Mouse (Mus musculus) spleen, embryonic (tissue): ENCODE data around the gene Slc35e1.

Source experiments
- CTCF ChIA-PET: fragments of 350-600 bp; sonication (Branson Sonifier 250); formaldehyde crosslinking; loops from one replicate; lab custom pipeline; 2022; lab: Charles Lee

Gene Slc35e1

GRCm38 (mm10) chr8:72487014-72487413, 5.4 kb downstream of the Slc35e1 start:
- CTCF ChIA-PET: no interaction called here

GRCm38 (mm10) chr8:72485456-72486199, 6.8 kb downstream of the Slc35e1 start:
- CTCF ChIA-PET: no interaction called here

GRCm38 (mm10) chr8:72474826-72475546, 17.4 kb downstream of the Slc35e1 start, which contains the start of gene Cherp:
Gene Cherp, minus strand, starts transcription at chr8:72475226.
- CTCF ChIA-PET: no interaction called here

- CTCF ChIA-PET: interaction anchor here (0.5 kb wide), 1 partner anchor 31 kb away, joined by 5 read pairs; no protein-coding TSS in a partner anchor
These were observed 21.7 kb downstream of the Slc35e1 start for GRCm38 (mm10) chr8:72470684-72471083.

- CTCF ChIA-PET: no interaction called here
These were observed 22.4 kb downstream of the Slc35e1 start for GRCm38 (mm10) chr8:72469984-72470383.

GRCm38 (mm10) chr8:72469243-72469642, 23.2 kb downstream of the Slc35e1 start:
- CTCF ChIA-PET: no interaction called here

GRCm38 (mm10) chr8:72464211-72464610, 28.2 kb downstream of the Slc35e1 start:
- CTCF ChIA-PET: no interaction called here

GRCm38 (mm10) chr8:72459881-72460533, 32.4 kb downstream of the Slc35e1 start:
- CTCF ChIA-PET: no interaction called here

GRCm38 (mm10) chr8:72458457-72458856, 34.0 kb downstream of the Slc35e1 start:
- CTCF ChIA-PET: no interaction called here

- CTCF ChIA-PET: no interaction called here
These were observed 34.6 kb downstream of the Slc35e1 start for GRCm38 (mm10) chr8:72457806-72458205.

GRCm38 (mm10) chr8:72455317-72455716, 37.1 kb downstream of the Slc35e1 start:
- CTCF ChIA-PET: no interaction called here

- CTCF ChIA-PET: no interaction called here
These were observed 38.5 kb downstream of the Slc35e1 start for GRCm38 (mm10) chr8:72453904-72454303.

- CTCF ChIA-PET: interaction anchor here (0.6 kb wide), 1 partner anchor 15 kb away, joined by 3 read pairs; no protein-coding TSS in a partner anchor
These were observed 40.9 kb downstream of the Slc35e1 start for GRCm38 (mm10) chr8:72451516-72451915.

GRCm38 (mm10) chr8:72445071-72445470, 47.3 kb downstream of the Slc35e1 start:
- CTCF ChIA-PET: interaction anchor here (1.0 kb wide), 1 partner anchor 14 kb away, joined by 4 read pairs; no protein-coding TSS in a partner anchor

- CTCF ChIA-PET: interaction anchor here (0.7 kb wide), 1 partner anchor 89 kb away, joined by 12 read pairs; no protein-coding TSS in a partner anchor
These were observed 48.4 kb downstream of the Slc35e1 start for GRCm38 (mm10) chr8:72443994-72444350.

- CTCF ChIA-PET: no interaction called here
These were observed 48.9 kb downstream of the Slc35e1 start, which contains the start of the genes Calr3 and 1700030K09Rik for GRCm38 (mm10) chr8:72443338-72443993. Gene Calr3, minus strand, starts transcription at chr8:72443870. Gene 1700030K09Rik, plus strand, starts transcription at chr8:72443880.

GRCm38 (mm10) chr8:72438248-72439015, 54.0 kb downstream of the Slc35e1 start:
- CTCF ChIA-PET: no interaction called here

- CTCF ChIA-PET: no interaction called here
These were observed 57.5 kb downstream of the Slc35e1 start for GRCm38 (mm10) chr8:72434952-72435351.
